8 mouse cellular contexts compared by ENCODE assay signal in genomic region chr9:55382441-55382840, GRCm38 (mm10). TPM values are rescaled to one million over a fixed set of nuclear protein-coding genes. Genes with fewer than 3 reads are reported as not detected.
DNase-seq lines count a peak whose midpoint lies in the region; ATAC-seq and TF ChIP-seq lines count a peak whose summit lies in the region.

No protein-coding gene starts in this region.

- no peak for TF ChIP-seq POLR2A in testis, adult 2 months (IDR thresholded peaks at IDR 0.05; ENCODE audit: control insufficient read depth, low read depth, low read length)

- H3K4me2 ChIP-seq in liver, embryonic 11.5 days: no peak overlapping the region
- H3K4me2 ChIP-seq in liver, postnatal 0 days (ENCODE audit: low read depth, low read length): no peak overlapping the region

- no peaks in the 10 kb centered on the region for H3K9me3 ChIP-seq in liver, embryonic 11.5 days (ENCODE audit: control insufficient read depth, low read length)
- H3K9me3 ChIP-seq in liver, postnatal 0 days (ENCODE audit: low read length): no peaks in the 10 kb centered on the region

- 0 out of 2 replicates have a peak, but pooled peaks cover 2% of the 10 kb centered on the region for H3K27me3 ChIP-seq in liver, embryonic 11.5 days (replicated peaks; ENCODE audit: control insufficient read depth, insufficient read depth, low read length)
- no peaks in the 10 kb centered on the region for H3K27me3 ChIP-seq in liver, postnatal 0 days (ENCODE audit: insufficient read depth, low read length)
- H3K27me3 ChIP-seq in testis, adult 2 months (ENCODE audit: control insufficient read depth, insufficient read depth, low read length): no peaks in the 10 kb centered on the region

- 26% methylated on average over 5 of the region's 5 CpGs for WGBS in liver, embryonic 11.5 days
- WGBS in liver, postnatal 0 days (ENCODE audit: insufficient replicate concordance): 33% methylated on average over 5 of the region's 5 CpGs

- peak; percentile 74 for TF ChIP-seq CTCF in liver, postnatal 0 days (IDR thresholded peaks at IDR 0.05; ENCODE audit: low read depth)
- peak; percentile 50; the same call in 1 of the 2 replicates for TF ChIP-seq CTCF in testis, adult 2 months (IDR thresholded peaks at IDR 0.05; ENCODE audit: control insufficient read depth, insufficient read depth, insufficient replicate concordance, low read depth, low read length)

- ATAC-seq in cerebellum, adult (ENCODE audit: insufficient number of reproducible peaks, low FRiP score, low TSS enrichment): no peak
- no peak for ATAC-seq in liver, embryonic 11.5 days (replicated peaks; ENCODE audit: low FRiP score)
- ATAC-seq in liver, postnatal 0 days: no peak

- no peak overlapping the region for H3K9ac ChIP-seq in liver, embryonic 11.5 days (ENCODE audit: low read depth, low read length)
- H3K9ac ChIP-seq in liver, postnatal 0 days (replicated peaks): no peak overlapping the region

- peak; percentile 72 for DNase-seq in cerebellum, adult 11 months
- peak; percentile 16 for DNase-seq in liver
- DNase-seq in liver, embryonic 11.5 days (ENCODE audit: low spot score): no peak
- DNase-seq in adipocyte (ENCODE audit: low spot score): peak; percentile 46
- DNase-seq in embryo, embryonic 11 days: peak; percentile 68
- DNase-seq in liver, postnatal 0 days: peak; percentile 66

- no peaks in the 10 kb centered on the region for H3K36me3 ChIP-seq in liver, embryonic 11.5 days (ENCODE audit: control insufficient read depth, insufficient read depth, low read length)
- no peaks in the 10 kb centered on the region for H3K36me3 ChIP-seq in liver, postnatal 0 days (replicated peaks; ENCODE audit: insufficient read depth, low read length)
- no peaks in the 10 kb centered on the region for H3K36me3 ChIP-seq in testis, adult 2 months (ENCODE audit: control insufficient read depth, insufficient read depth, low read length)

- no peak overlapping the region for H3K4me3 ChIP-seq in liver, embryonic 11.5 days (ENCODE audit: low read depth, low read length)
- H3K4me3 ChIP-seq in liver, postnatal 0 days (ENCODE audit: low read depth, low read length): no peak overlapping the region
- no peak overlapping the region for H3K4me3 ChIP-seq in testis, adult 2 months (ENCODE audit: control insufficient read depth, low read depth, low read length)

- no peaks in the 10 kb centered on the region for H3K4me1 ChIP-seq in liver, embryonic 11.5 days (replicated peaks; ENCODE audit: control insufficient read depth, insufficient read depth, low read length)
- H3K4me1 ChIP-seq in liver, postnatal 0 days (ENCODE audit: insufficient read depth): no peaks in the 10 kb centered on the region
- H3K4me1 ChIP-seq in testis, adult 2 months (ENCODE audit: control insufficient read depth, insufficient read depth, low read length): no peaks in the 10 kb centered on the region

- no peak for TF ChIP-seq EP300 in liver, postnatal 0 days (IDR thresholded peaks at IDR 0.05; ENCODE audit: low read depth)

- no peak overlapping the region for H3K27ac ChIP-seq in liver, embryonic 11.5 days (ENCODE audit: low read depth, low read length)
- no peak overlapping the region for H3K27ac ChIP-seq in liver, postnatal 0 days (ENCODE audit: low read depth)
- no peak overlapping the region for H3K27ac ChIP-seq in testis, adult 2 months (ENCODE audit: control insufficient read depth, insufficient read depth, low read depth, low read length)

RNA-seq across cellular contexts. Expression of gene Tmem266, which starts 55.7 kb away (rescaled TPM):
- polyA plus RNA-seq in liver, embryonic 11.5 days (2014; fragmentation: Nextera tagmentation; extraction: Ambion mirVana): 0.09 TPM in 1 of 2 replicates, not detected in the other
- not detected in 2 replicates for polyA plus RNA-seq in liver, postnatal 0 days (2015; fragmentation: Nextera tagmentation; extraction: Ambion mirVana)
- polyA plus RNA-seq in testis, adult 2 months (2012; rRNA removed): 0.54 and 0.69 TPM in 2 replicates

RNA-seq across cellular contexts. Expression of gene Nrg4, which starts 55.8 kb away (rescaled TPM):
- polyA plus RNA-seq in liver, embryonic 11.5 days (2014; fragmentation: Nextera tagmentation; extraction: Ambion mirVana): 1.1 TPM in 2 replicates
- 4.8 and 6.6 TPM in 2 replicates for polyA plus RNA-seq in liver, postnatal 0 days (2015; fragmentation: Nextera tagmentation; extraction: Ambion mirVana)
- 0.70 and 0.85 TPM in 2 replicates for polyA plus RNA-seq in testis, adult 2 months (2012; rRNA removed)
